Mouse (Mus musculus): Measurements from ENCODE around the gene Sestd1. TPM values are rescaled to one million over a fixed set of nuclear protein-coding genes. Genes with fewer than 3 reads are reported as not detected.

Sestd1 gene
- polyA plus RNA-seq, 1 experiment from 2014 or later = 13.2 TPM

- Histone ChIP-seq H3K9ac (no peak overlapping the region), H3K4me2 (replicated peaks) (no peak overlapping the region), H3K27me3 (no peaks in the 10 kb centered on the region), H3K36me3 (no peaks in the 10 kb centered on the region), H3K4me1 (no peaks in the 10 kb centered on the region), H3K9me3 (replicated peaks) (no peaks in the 10 kb centered on the region), H3K4me3 (replicated peaks) (no peak overlapping the region), H3K27ac (replicated peaks) (no peak overlapping the region)
- 84% methylated on average over 4 of the region's 4 CpGs for WGBS
- no peak for ATAC-seq (ENCODE audit: insufficient number of reproducible peaks, low FRiP score, low TSS enrichment, low read depth)
Measured at GRCm38 (mm10) chr2:77157546-77157945, 122.8 kb downstream of the Sestd1 start.

DNA sequence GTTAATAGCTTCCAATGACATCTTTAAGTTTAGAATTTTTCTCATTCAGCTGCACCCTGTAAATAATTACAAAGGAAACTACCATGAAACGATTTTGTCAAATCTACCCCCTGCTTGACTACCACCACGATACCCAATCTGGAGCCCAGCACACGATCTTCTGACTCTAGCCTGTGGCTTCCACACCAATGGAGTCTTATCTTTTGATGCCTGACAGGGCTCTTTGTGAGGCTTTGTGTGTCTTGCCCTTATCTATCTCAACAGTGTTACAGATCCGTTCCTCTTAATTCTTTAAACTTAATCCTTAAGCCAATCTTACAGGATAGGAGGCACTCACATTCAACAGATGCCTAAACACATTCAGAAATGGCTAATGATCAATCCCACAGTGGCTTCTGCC, 126.3 kb downstream of the Sestd1 start:
- no peak overlapping the region for H3K4me3 ChIP-seq (replicated peaks)
- H3K9me3 ChIP-seq (replicated peaks) = no peaks in the 10 kb centered on the region
- no peaks in the 10 kb centered on the region for H3K27me3 ChIP-seq
- H3K27ac ChIP-seq (replicated peaks) = no peak overlapping the region
- ATAC-seq (ENCODE audit: insufficient number of reproducible peaks, low FRiP score, low TSS enrichment, low read depth) = no peak
- H3K9ac ChIP-seq = no peak overlapping the region
- H3K36me3 ChIP-seq = no peaks in the 10 kb centered on the region
- H3K4me1 ChIP-seq = no peaks in the 10 kb centered on the region
- 68% methylated on average over 4 of the region's 4 CpGs for WGBS
- H3K4me2 ChIP-seq (replicated peaks) = no peak overlapping the region

GRCm38 (mm10) chr2:77151255-77151654, 129.1 kb downstream of the Sestd1 start:
- H3K9me3 ChIP-seq (replicated peaks) = no peaks in the 10 kb centered on the region
- no peaks in the 10 kb centered on the region for H3K36me3 ChIP-seq
- no peaks in the 10 kb centered on the region for H3K4me1 ChIP-seq
- 92% methylated on average over 8 of the region's 8 CpGs for WGBS
- no peak overlapping the region for H3K4me2 ChIP-seq (replicated peaks)
- no peaks in the 10 kb centered on the region for H3K27me3 ChIP-seq
- no peak for ATAC-seq (ENCODE audit: insufficient number of reproducible peaks, low FRiP score, low TSS enrichment, low read depth)
- no peak overlapping the region for H3K4me3 ChIP-seq (replicated peaks)
- no peak overlapping the region for H3K27ac ChIP-seq (replicated peaks)
- H3K9ac ChIP-seq = no peak overlapping the region

GRCm38 (mm10) chr2:77149576-77149975, 130.8 kb downstream of the Sestd1 start:
- H3K36me3 ChIP-seq = no peaks in the 10 kb centered on the region
- no peaks in the 10 kb centered on the region for H3K9me3 ChIP-seq (replicated peaks)
- no peak overlapping the region for H3K4me2 ChIP-seq (replicated peaks)
- H3K9ac ChIP-seq = no peak overlapping the region
- H3K4me3 ChIP-seq (replicated peaks) = no peak overlapping the region
- ATAC-seq (ENCODE audit: insufficient number of reproducible peaks, low FRiP score, low TSS enrichment, low read depth) = no peak
- no peaks in the 10 kb centered on the region for H3K4me1 ChIP-seq
- 69% methylated on average over 2 of the region's 2 CpGs for WGBS
- H3K27me3 ChIP-seq = no peaks in the 10 kb centered on the region
- H3K27ac ChIP-seq (replicated peaks) = no peak overlapping the region

- Histone ChIP-seq H3K4me1 (no peaks in the 10 kb centered on the region), H3K4me3 (replicated peaks) (no peak overlapping the region), H3K9ac (no peak overlapping the region), H3K27ac (replicated peaks) (no peak overlapping the region), H3K36me3 (no peaks in the 10 kb centered on the region), H3K4me2 (replicated peaks) (no peak overlapping the region), H3K27me3 (no peaks in the 10 kb centered on the region), H3K9me3 (replicated peaks) (no peaks in the 10 kb centered on the region)
- no peak for ATAC-seq (ENCODE audit: insufficient number of reproducible peaks, low FRiP score, low TSS enrichment, low read depth)
- WGBS = 55% methylated on average over 4 of the region's 4 CpGs
Measured at GRCm38 (mm10) chr2:77148215-77148614, 132.2 kb downstream of the Sestd1 start.

- Histone ChIP-seq H3K4me3 (replicated peaks) (no peak overlapping the region), H3K4me2 (replicated peaks) (no peak overlapping the region), H3K9me3 (replicated peaks) (no peaks in the 10 kb centered on the region), H3K4me1 (no peaks in the 10 kb centered on the region), H3K27ac (replicated peaks) (no peak overlapping the region), H3K36me3 (no peaks in the 10 kb centered on the region), H3K27me3 (no peaks in the 10 kb centered on the region), H3K9ac (no peak overlapping the region)
- ATAC-seq (ENCODE audit: insufficient number of reproducible peaks, low FRiP score, low TSS enrichment, low read depth) = no peak
- 73% methylated on average over 2 of the region's 2 CpGs for WGBS
Measured at GRCm38 (mm10) chr2:77146968-77147367, 133.4 kb downstream of the Sestd1 start.

- Histone ChIP-seq H3K36me3 (no peaks in the 10 kb centered on the region), H3K4me3 (replicated peaks) (no peak overlapping the region), H3K27ac (replicated peaks) (no peak overlapping the region), H3K9me3 (replicated peaks) (no peaks in the 10 kb centered on the region), H3K9ac (no peak overlapping the region), H3K4me2 (replicated peaks) (no peak overlapping the region), H3K4me1 (no peaks in the 10 kb centered on the region), H3K27me3 (no peaks in the 10 kb centered on the region)
- ATAC-seq (ENCODE audit: insufficient number of reproducible peaks, low FRiP score, low TSS enrichment, low read depth) = no peak
- 48% methylated on average over 3 of the region's 3 CpGs for WGBS
Measured at GRCm38 (mm10) chr2:77146291-77146690, 134.1 kb downstream of the Sestd1 start.

DNA sequence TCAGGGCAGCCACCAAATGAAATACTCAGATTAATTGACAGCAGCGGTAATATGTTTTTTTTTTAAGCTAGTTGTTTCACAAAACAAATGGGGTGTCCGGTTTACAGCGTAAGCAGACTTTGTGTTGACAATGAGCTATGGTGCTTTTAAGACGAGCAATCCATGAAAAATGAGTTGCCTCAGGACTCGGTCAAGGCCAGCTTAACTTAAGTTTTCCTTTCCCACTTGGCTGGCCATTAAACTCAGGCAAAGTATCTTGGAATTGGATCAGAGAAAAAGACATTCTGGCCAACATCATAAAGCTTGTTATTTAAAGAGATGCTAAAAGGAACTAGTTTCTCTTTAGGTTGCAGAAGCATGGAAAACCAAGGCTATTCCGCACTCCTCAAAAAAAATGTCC, 136.9 kb downstream of the Sestd1 start:
- no peak overlapping the region for H3K9ac ChIP-seq
- H3K27me3 ChIP-seq = no peaks in the 10 kb centered on the region
- ATAC-seq (ENCODE audit: insufficient number of reproducible peaks, low FRiP score, low TSS enrichment, low read depth) = no peak
- no peak overlapping the region for H3K27ac ChIP-seq (replicated peaks)
- H3K4me3 ChIP-seq (replicated peaks) = no peak overlapping the region
- H3K4me1 ChIP-seq = no peaks in the 10 kb centered on the region
- 61% methylated on average over 6 of the region's 6 CpGs for WGBS
- no peaks in the 10 kb centered on the region for H3K9me3 ChIP-seq (replicated peaks)
- no peaks in the 10 kb centered on the region for H3K36me3 ChIP-seq
- no peak overlapping the region for H3K4me2 ChIP-seq (replicated peaks)

- Histone ChIP-seq H3K4me3 (replicated peaks) (no peak overlapping the region), H3K9me3 (replicated peaks) (no peaks in the 10 kb centered on the region), H3K27ac (replicated peaks) (no peak overlapping the region), H3K4me1 (no peaks in the 10 kb centered on the region), H3K36me3 (no peaks in the 10 kb centered on the region), H3K9ac (no peak overlapping the region), H3K4me2 (replicated peaks) (no peak overlapping the region), H3K27me3 (no peaks in the 10 kb centered on the region)
- WGBS = 87% methylated on average over 6 of the region's 6 CpGs
- no peak for ATAC-seq (ENCODE audit: insufficient number of reproducible peaks, low FRiP score, low TSS enrichment, low read depth)
Measured at GRCm38 (mm10) chr2:77138879-77139278, 141.5 kb downstream of the Sestd1 start.

DNA sequence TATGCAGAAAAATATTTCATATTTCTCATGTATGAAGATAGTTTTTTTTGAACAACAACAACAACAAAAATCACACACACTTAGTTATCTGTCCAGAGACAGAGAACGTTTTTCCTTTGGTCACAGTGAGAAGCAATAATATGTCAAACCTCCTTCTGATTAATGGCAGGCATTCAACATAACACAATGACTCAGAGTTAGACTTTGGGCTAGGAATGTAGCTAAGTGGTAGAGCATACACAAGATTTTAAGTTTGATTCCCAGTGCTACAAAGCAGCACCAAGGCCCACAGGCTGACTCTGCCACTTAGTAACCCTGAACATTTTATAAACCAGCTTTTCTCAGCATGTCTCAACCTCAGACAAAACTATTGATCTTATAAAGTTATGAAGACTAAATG, 145.5 kb downstream of the Sestd1 start:
- no peaks in the 10 kb centered on the region for H3K36me3 ChIP-seq
- H3K9me3 ChIP-seq (replicated peaks) = no peaks in the 10 kb centered on the region
- H3K9ac ChIP-seq = no peak overlapping the region
- H3K4me2 ChIP-seq (replicated peaks) = no peak overlapping the region
- H3K27me3 ChIP-seq = no peaks in the 10 kb centered on the region
- WGBS = 53% methylated on average over 1 of the region's 1 CpGs
- ATAC-seq (ENCODE audit: insufficient number of reproducible peaks, low FRiP score, low TSS enrichment, low read depth) = no peak
- H3K4me3 ChIP-seq (replicated peaks) = no peak overlapping the region
- H3K4me1 ChIP-seq = no peaks in the 10 kb centered on the region
- no peak overlapping the region for H3K27ac ChIP-seq (replicated peaks)

GRCm38 (mm10) chr2:77133407-77133806, 147.0 kb downstream of the Sestd1 start:
- H3K27me3 ChIP-seq = no peaks in the 10 kb centered on the region
- H3K36me3 ChIP-seq = no peaks in the 10 kb centered on the region
- H3K4me3 ChIP-seq (replicated peaks) = no peak overlapping the region
- no peaks in the 10 kb centered on the region for H3K9me3 ChIP-seq (replicated peaks)
- H3K27ac ChIP-seq (replicated peaks) = no peak overlapping the region
- H3K4me2 ChIP-seq (replicated peaks) = no peak overlapping the region
- no peak overlapping the region for H3K9ac ChIP-seq
- H3K4me1 ChIP-seq = no peaks in the 10 kb centered on the region
- no peak for ATAC-seq (ENCODE audit: insufficient number of reproducible peaks, low FRiP score, low TSS enrichment, low read depth)
- WGBS = 93% methylated on average over 1 of the region's 1 CpGs
